Mouse (Mus musculus) lung, adult 18-20 months (tissue): ENCODE data around the gene Tmprss6.

Experiments used
- DNase-seq, 2 experiments: peaks; one replicate each; pipeline ENCODE4 v3.0.0; 2022; ENCODE audit warnings: mixed read lengths in 2 of 2

Gene Tmprss6

DNA sequence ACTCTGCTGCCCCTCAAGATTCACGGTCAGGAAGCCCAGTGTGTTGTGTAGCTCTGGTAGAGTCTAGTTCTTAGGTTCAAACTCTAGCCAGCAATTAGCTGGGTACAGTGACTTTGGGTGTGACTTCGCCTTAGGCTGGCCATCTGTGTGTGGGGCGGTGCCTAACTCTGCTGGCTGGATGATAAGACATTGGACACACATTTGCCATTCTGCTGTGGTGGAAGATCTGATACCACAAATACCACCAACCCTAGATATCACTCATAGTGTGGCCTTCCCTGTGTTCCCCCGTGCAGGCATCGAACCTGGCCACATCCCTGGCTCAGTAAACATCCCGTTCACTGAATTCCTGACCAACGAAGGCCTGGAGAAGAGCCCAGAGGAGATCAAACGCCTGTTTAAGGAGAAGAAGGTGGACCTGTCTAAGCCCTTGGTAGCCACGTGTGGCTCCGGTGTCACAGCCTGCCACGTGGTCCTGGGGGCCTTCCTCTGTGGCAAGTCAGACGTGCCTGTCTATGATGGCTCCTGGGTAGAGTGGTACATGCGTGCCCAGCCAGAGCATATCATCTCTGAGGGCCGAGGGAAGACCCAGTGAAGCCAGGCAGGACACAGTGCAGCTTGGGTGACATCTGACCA is 55.2 kb downstream of the Tmprss6 start:
- DNase-seq, result no peak

DNA sequence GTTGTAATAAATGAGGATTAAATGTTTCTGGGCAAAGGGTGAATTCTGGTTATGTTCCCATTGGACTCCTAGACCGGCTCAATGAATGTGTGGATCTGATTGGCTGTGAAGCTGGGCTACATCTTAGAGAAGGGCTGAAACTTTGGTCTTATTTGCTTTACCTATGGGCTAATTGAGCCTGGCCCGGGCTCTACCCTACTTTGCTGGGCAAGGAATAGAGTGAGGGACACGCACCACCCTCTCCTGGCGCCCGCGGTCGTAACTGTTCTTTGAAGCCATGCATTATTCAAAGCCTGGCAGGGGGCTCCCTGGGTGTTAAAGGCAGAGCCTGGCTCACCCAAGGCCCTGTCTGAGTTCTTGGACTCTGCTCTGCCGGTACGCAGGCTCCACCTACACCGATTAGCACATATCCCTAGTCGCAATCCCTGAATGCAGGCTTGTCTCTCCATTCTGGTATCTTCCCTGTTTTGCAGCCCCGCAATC is 58.8 kb downstream of the Tmprss6 start:
- no peak for DNase-seq

DNA sequence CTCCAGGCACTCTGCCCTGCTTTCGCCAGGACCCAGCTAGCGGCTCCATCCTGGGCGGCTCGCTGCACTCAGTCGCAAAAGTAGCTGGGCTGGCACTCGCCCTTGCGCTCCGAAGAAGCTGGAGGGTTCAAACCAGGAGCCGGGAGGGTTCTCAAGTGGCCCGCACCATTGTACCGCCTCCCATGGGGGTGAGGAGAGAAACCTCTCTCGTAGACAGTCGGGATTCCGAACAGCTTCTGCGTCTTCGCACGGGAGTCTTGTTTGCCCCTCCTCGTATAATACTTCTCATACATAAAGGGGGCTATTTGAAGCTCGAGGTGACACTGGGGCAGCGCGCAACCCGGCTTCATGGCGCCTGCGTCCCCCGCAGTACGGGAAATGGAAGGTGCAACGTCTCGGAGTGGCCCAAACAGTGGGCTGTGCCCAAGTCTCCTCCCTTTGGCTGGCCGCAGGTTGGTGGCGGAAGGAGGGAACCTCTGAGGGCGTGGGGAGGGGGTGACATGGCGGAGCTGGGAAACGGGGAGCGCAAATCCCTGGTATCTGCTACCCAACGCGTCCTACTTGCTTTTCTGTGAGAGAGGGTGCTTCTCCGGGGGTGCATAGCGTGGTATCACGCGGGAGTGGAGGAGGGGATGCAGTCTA is 62.0 kb downstream of the Tmprss6 start, which contains the start of gene Mpst:
Gene Mpst, plus strand, starts transcription at position 124 of the 642 bp plus-strand sequence.
- peak; percentile 93 to 94 for DNase-seq

DNA sequence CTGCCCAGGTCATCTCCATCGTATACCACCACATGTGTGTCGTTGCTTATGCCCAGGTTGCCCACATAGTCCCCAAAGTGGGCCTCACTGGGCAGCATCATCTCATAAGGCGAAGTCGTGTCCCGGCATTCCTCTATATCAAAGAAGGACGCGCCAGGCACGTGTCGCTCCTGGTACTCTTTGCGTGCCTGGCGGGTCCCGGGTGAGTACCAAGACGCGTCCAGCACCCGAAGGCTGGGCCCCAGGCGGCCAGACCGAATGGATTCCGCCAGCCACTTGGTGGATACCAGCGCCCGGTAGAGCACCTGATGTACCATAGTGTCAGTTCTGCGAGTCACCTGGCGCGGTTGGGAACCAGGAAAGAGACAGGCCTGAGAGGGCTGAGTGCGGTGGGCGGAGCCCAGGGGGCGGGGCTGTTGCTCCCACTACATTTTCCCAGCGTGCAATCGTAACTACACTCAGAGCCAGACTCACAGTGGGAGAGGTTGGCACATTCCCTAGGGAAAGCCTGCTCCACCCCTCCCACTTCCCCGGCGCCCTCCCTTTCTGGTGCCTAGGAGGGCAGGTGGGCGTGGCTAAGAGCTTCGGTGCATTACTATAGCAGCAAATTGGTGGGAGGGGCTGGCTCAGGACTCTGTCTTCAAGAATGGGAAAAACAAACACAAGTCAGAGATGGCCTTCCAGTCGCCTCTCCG is 62.8 kb downstream of the Tmprss6 start, which contains the start of gene Tst:
Gene Tst, minus strand, starts transcription at position 391 of the 695 bp plus-strand sequence.
- DNase-seq, result peak; percentile 98 to 99

DNA sequence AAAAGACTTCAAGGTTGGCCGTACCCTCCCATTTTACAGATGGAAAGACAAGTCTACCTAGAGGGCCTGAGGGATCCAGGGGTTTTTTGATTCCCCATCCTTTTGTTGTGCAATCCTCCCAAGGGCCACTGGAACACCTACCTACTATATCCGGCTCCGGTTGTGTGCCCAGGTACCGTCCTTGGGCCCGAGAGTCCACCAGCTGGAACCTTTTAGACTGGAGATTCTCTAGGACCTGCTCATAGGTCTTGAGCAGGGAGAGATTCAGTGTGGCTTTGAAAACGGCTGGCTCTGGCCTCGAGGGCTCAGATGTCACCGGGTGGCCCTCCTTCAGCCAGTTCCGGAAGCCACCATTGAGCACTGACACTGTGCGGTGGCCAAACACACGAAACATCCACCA is 63.3 kb downstream of the Tmprss6 start:
- DNase-seq, result no peak

DNA sequence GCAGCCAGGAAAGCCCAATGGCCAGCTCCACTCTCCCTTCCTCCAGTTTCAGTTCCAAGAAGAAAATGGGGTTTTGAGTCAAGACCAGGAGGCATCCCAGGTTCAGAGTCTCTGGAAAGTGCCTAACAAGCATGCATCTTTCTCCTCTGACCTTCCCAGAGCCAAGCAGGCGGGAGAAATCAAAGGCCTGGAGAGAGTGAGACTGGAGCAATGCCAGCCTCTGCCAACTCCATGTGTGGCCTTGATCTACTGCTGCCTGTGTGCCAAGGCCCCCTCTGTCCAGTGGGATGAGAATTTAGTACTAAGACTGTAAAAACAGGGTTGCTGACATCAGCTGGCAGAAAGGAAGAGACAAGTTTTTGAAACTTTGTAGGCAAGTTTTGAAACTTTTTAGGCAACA is 64.5 kb downstream of the Tmprss6 start:
- peak; percentile 49 to 63 for DNase-seq

DNA sequence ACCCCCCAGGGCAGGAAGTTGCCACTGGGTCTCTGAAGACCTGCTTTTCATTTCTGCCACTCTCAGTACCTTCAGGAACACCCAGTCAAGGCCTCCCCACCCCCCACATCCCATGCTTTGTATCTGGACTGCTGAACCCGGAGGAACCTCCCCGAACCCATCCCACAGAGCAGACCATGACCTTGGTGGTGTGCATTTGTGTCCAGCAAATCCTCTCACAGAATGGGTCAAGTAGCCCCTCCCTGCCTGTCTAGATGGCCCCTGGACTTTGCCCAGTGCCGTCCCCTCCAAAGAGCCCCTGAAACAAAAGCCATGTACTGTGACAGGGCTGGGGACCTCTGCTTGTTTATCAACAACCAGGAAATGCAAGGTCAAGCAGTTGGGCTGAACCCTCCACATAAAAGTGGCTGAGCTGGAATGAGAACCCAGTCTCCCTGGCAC is 65.1 kb downstream of the Tmprss6 start:
- peak; percentile 48 to 61 for DNase-seq

DNA sequence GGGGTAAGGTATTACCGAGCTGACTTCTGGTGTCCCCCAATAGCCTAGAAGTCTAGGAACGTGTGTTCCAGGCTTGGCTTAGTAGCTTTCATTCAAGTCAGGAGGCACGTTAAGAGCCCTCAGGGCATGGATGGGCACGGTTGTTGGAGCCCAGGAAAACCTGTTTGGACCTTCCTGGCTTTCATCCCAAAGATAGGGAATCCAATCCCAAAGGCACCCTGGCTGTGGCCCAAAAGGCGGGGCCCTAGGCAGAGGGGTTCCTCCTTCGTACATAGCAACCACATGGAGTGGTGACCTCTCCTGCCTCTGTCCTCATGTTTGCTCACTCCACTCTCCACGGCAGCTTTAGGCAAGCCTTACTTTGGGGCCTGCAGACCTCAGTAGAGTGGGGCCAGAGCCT is 66.0 kb downstream of the Tmprss6 start:
- peak; percentile 91 to 94 for DNase-seq

DNA sequence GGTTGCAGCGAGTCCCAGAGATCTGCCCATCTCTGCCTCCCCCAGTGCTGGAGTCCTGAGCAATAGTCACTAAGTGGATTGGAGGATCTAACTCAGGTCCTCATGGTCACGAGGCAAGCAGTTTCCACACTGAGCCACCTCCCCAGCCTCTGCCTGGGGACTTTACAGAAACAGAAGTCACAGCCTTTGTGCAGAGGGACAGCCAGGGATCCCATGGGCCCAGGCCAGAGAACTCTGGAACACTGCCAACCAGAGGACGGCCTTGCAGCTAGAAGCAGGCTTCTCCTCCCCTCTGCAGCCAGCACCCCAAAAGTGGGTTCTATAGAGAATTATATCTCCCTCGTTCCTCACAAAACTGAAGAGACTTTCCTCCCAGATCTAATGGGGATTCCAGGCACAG is 66.5 kb downstream of the Tmprss6 start:
- peak; percentile 72 to 80 for DNase-seq

DNA sequence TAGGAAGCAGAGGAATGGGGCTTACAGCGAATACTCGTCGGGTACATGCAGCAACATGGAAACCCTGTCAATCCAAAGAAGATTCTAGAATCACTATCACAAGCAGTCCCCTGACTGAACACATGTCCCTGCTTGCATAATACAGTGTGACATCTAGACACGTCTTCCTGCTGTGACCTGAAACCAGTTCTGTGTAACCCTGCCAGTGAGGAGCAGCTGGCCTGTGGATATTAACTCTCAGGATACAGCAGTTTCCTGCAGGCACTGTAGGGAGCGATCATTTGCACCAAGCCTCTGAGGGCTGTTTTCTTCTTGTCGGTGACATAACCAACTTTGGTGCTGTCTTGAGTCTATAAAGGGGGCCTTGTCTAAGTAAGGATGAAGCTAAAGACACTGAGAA is 67.1 kb downstream of the Tmprss6 start:
- DNase-seq, result no peak

DNA sequence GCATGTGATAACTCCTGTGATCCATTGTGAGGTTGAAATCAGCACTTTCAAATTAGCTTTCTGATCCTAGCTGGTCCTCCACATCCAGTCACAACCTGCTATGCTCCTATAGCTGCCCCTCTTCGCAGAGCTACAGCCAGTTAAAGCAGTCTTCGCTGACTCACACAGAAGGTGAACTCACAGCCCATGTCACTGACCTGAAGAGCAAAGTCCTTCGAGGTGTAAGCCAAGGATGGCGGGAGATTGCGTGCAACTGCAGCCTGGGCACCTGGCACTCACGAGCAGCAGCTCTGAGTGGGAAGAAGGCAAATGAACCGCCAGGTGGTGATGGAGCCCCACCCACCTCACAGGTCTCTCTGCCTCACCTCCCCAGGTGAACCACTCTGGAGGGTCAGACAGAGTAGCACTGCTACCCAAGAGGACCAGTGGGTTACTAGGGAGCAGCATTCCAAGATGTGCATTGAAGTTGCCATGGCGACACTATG is 72.9 kb downstream of the Tmprss6 start, which contains the start of gene Tex33:
Gene Tex33, minus strand, starts transcription at position 435 of the 485 bp plus-strand sequence.
- no peak for DNase-seq

DNA sequence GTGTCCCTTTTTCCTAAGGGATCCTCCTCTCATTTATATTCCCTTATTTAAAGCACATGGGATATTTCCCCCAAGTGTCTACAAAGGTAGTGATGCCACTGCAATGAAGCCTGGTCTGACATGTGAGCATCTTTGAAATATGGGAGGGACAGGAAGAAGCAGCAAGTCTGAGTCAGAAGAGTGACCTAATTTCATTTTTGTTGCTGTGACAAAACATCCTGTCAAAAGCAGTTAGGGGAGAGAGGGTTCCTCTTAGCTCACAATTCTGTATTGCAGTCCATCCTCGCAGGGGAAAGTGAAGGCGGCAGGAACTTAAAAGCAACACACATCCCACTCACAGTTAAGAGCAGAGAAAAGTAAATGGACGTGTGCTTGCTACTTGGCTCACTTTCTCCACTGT is 77.6 kb downstream of the Tmprss6 start:
- no peak for DNase-seq
